Mouse (Mus musculus): ENCODE results near the gene Acp2. TPM values are rescaled to one million over a fixed set of nuclear protein-coding genes. Genes with fewer than 3 reads are reported as not detected.

Acp2 gene
- total and polyA plus RNA-seq, 2 experiments, result 23.9 to 45.0 TPM

DNA sequence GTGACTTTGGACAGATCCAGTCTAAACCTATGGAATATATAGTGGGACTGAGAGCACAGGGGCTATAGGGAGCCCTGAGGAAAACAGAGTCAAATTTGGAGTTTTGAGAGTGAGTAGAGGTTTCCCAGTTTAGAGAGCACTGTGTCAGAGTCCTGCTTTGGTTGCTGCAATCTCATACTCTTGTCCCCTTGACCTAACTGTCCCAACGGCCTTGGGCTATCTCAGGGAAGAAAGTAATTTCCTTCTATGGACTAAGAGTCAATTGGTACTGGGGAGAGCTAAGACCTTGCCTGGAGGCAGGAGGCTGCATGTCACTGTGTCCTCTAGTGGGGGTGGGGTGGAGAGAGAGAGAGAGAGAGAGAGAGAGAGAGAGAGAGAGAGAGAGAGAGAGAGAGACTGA is 56.1 kb downstream of the Acp2 start:
- H3K79me2 ChIP-seq (ENCODE audit: control insufficient read depth, insufficient read depth, low read length), result peaks cover 14% of the 10 kb centered on the region; the same call in 1 of the 2 replicates
- peaks cover 12% of the 10 kb centered on the region; the same call in 1 of the 2 replicates for H3K36me3 ChIP-seq (ENCODE audit: control insufficient read depth, insufficient read depth, low read length)
- TF ChIP-seq CTCF (IDR thresholded peaks at IDR 0.05; ENCODE audit: low read depth, low read length), result no peak
- TF ChIP-seq POLR2A (IDR thresholded peaks at IDR 0.05; ENCODE audit: extremely low read depth, insufficient read depth, low read length), result no peak
- H3K9ac ChIP-seq (ENCODE audit: low read depth, low read length), result peak overlapping the region; percentile 98; the same call in 1 of the 2 replicates
- WGBS, result 4% methylated on average over 1 of the region's 1 CpGs
- peak overlapping the region; percentile 88 for H3K27ac ChIP-seq (replicated peaks; ENCODE audit: insufficient read depth, low read depth, low read length)
- peaks cover 14% of the 10 kb centered on the region for H3K4me1 ChIP-seq (ENCODE audit: control insufficient read depth, insufficient read depth, low read length)
- H3K27me3 ChIP-seq (ENCODE audit: control insufficient read depth, insufficient read depth, low read length), result no peaks in the 10 kb centered on the region
- H3K4me3 ChIP-seq (ENCODE audit: insufficient read depth, low read depth, low read length), result no peak overlapping the region
- DNase-seq (ENCODE audit: extremely low read depth, low read depth, low spot score), result peak; percentile 66

GRCm38 (mm10) chr2:91259493-91259892 is 56.8 kb downstream of the Acp2 start:
- Histone ChIP-seq H3K27me3 (ENCODE audit: control insufficient read depth, insufficient read depth, low read length) (no peaks in the 10 kb centered on the region), H3K9ac (ENCODE audit: low read depth, low read length) (no peak overlapping the region), H3K36me3 (ENCODE audit: control insufficient read depth, insufficient read depth, low read length) (peaks cover 12% of the 10 kb centered on the region; the same call in 1 of the 2 replicates), H3K4me1 (ENCODE audit: control insufficient read depth, insufficient read depth, low read length) (peaks cover 19% of the 10 kb centered on the region), H3K79me2 (ENCODE audit: control insufficient read depth, insufficient read depth, low read length) (peaks cover 14% of the 10 kb centered on the region; the same call in 1 of the 2 replicates), H3K4me3 (ENCODE audit: insufficient read depth, low read depth, low read length) (no peak overlapping the region), H3K27ac (replicated peaks; ENCODE audit: insufficient read depth, low read depth, low read length) (peak overlapping the region; percentile 26)
- 100% methylated on average over 1 of the region's 1 CpGs for WGBS
- no peak for TF ChIP-seq CTCF (IDR thresholded peaks at IDR 0.05; ENCODE audit: low read depth, low read length)
- TF ChIP-seq POLR2A (IDR thresholded peaks at IDR 0.05; ENCODE audit: extremely low read depth, insufficient read depth, low read length), result no peak
- no peak for DNase-seq (ENCODE audit: extremely low read depth, low read depth, low spot score)

Other genes starting within 250 kb of the Acp2 start
- gene Rapsn, start 167.3 kb upstream of the Acp2 start, total RNA-seq (2014; rRNA removed), result 0.07 TPM in 1 of 2 replicates, not detected in the other
- 0.09 TPM in 1 of 2 replicates, not detected in the other for gene Rapsn, start 167.3 kb upstream of the Acp2 start, polyA plus RNA-seq (2012; rRNA removed)
- 147 and 190 TPM in 2 replicates for gene Psmc3, start 148.9 kb upstream of the Acp2 start, total RNA-seq (2014; rRNA removed)
- 69.4 and 71.4 TPM in 2 replicates for gene Psmc3, start 148.9 kb upstream of the Acp2 start, polyA plus RNA-seq (2012; rRNA removed)
- gene Slc39a13, start 132.5 kb upstream of the Acp2 start, total RNA-seq (2014; rRNA removed), result 4.3 and 6.8 TPM in 2 replicates
- 13.1 and 17.5 TPM in 2 replicates for gene Slc39a13, start 132.5 kb upstream of the Acp2 start, polyA plus RNA-seq (2012; rRNA removed)
- 3.7 and 4.8 TPM in 2 replicates for gene Spi1, start 120.5 kb upstream of the Acp2 start, total RNA-seq (2014; rRNA removed)
- gene Spi1, start 120.5 kb upstream of the Acp2 start, polyA plus RNA-seq (2012; rRNA removed), result 9.5 and 16.5 TPM in 2 replicates
- gene Mybpc3, start 84.7 kb upstream of the Acp2 start, total RNA-seq (2014; rRNA removed), result 0.07 TPM in 1 of 2 replicates, not detected in the other
- gene Mybpc3, start 84.7 kb upstream of the Acp2 start, polyA plus RNA-seq (2012; rRNA removed), result 0.01 and 0.04 TPM in 2 replicates
- gene Madd, start 19.0 kb upstream of the Acp2 start, total RNA-seq (2014; rRNA removed), result 14.1 and 16.5 TPM in 2 replicates
- 10.2 and 15.3 TPM in 2 replicates for gene Madd, start 19.0 kb upstream of the Acp2 start, polyA plus RNA-seq (2012; rRNA removed)
- gene Nr1h3, start 51 bp upstream of the Acp2 start, total RNA-seq (2014; rRNA removed), result 146 and 148 TPM in 2 replicates
- 190 and 198 TPM in 2 replicates for gene Nr1h3, start 51 bp upstream of the Acp2 start, polyA plus RNA-seq (2012; rRNA removed)
- gene Ddb2, start 34.1 kb downstream of the Acp2 start, total RNA-seq (2014; rRNA removed), result 4.4 and 5.0 TPM in 2 replicates
- gene Ddb2, start 34.1 kb downstream of the Acp2 start, polyA plus RNA-seq (2012; rRNA removed), result 4.8 and 7.9 TPM in 2 replicates
- 24.6 and 28.1 TPM in 2 replicates for gene Pacsin3, start 53.1 kb downstream of the Acp2 start, total RNA-seq (2014; rRNA removed)
- gene Pacsin3, start 53.1 kb downstream of the Acp2 start, polyA plus RNA-seq (2012; rRNA removed), result 65.1 and 68.9 TPM in 2 replicates
- 74.2 and 83.2 TPM in 2 replicates for gene Arfgap2, start 62.1 kb downstream of the Acp2 start, total RNA-seq (2014; rRNA removed)
- 62.9 and 69.1 TPM in 2 replicates for gene Arfgap2, start 62.1 kb downstream of the Acp2 start, polyA plus RNA-seq (2012; rRNA removed)
- gene 1110051M20Rik, start 241.8 kb downstream of the Acp2 start, total RNA-seq (2014; rRNA removed), result 3.6 and 7.5 TPM in 2 replicates
- gene 1110051M20Rik, start 241.8 kb downstream of the Acp2 start, polyA plus RNA-seq (2012; rRNA removed), result 1.7 and 2.8 TPM in 2 replicates